Mouse (Mus musculus) liver, embryonic 14.5 days (tissue): ENCODE results near the gene Fbxl5. TPM values are rescaled to one million over a fixed set of nuclear protein-coding genes. Genes with fewer than 3 reads are reported as not detected.

ENCODE experiments used
- ATAC-seq: fragments of 200-750 bp; cut with Nextera tagmentation; 2 replicates; pipeline ENCODE4 v1.8.0; 2017; ENCODE audit warnings: moderate number of reproducible peaks, mild to moderate bottlenecking, moderate library complexity; ENCODE audit not compliant: insufficient read depth
- DNase-seq, 3 experiments: peaks; one replicate each; pipeline ENCODE4 v3.0.0-alpha.2; 2012 to 2013; ENCODE audit warnings: low read depth in 3 of 3, low spot score in 3 of 3
- H3K27ac ChIP-seq: fragments of 300-500 bp; sonication (generic); 2 replicates; pipeline ENCODE4 v1.5.1; 2014; ENCODE audit warnings: moderate library complexity, mild to moderate bottlenecking, control low read depth, inconsistent platforms
- H3K27me3 ChIP-seq: fragments of 300-500 bp; sonication (generic); 2 replicates; pipeline ENCODE4 v1.6.1; 2014; ENCODE audit warnings: mild to moderate bottlenecking, low read length, moderate library complexity; ENCODE audit not compliant: control insufficient read depth, insufficient read depth
- H3K36me3 ChIP-seq: fragments of 300-500 bp; sonication (generic); replicated peaks from 2 replicates; pipeline ENCODE4 v1.6.1; 2014; ENCODE audit warnings: low read depth; ENCODE audit not compliant: control insufficient read depth, insufficient read depth
- H3K4me1 ChIP-seq, 2 experiments: fragments of 200-500 bp in 1 of 2; fragments of 300-500 bp in 1 of 2; sonication (generic) in 1 of 2; replicated peaks; 2 replicates each; pipeline ENCODE4 v1.6.1; 2012 to 2014; ENCODE audit warnings: antibody characterized with exemption in 1 of 2, inconsistent platforms in 1 of 2, low read length in 1 of 2; ENCODE audit not compliant: control insufficient read depth in 2 of 2, insufficient read depth in 2 of 2
- H3K4me2 ChIP-seq: fragments of 300-500 bp; sonication (generic); 2 replicates; pipeline ENCODE4 v1.6.1; 2014; ENCODE audit warnings: low read depth, mild to moderate bottlenecking, control low read depth, moderate library complexity
- H3K4me3 ChIP-seq, 2 experiments: fragments of 200-500 bp in 1 of 2; fragments of 300-500 bp in 1 of 2; sonication (generic) in 1 of 2; 2 replicates each; pipeline ENCODE4 v1.5.1; 2012 to 2014; ENCODE audit warnings: low read depth in 2 of 2, low read length in 2 of 2, mild to moderate bottlenecking in 2 of 2, control low read depth in 1 of 2, inconsistent platforms in 1 of 2, moderate library complexity in 1 of 2; ENCODE audit not compliant: insufficient read depth in 1 of 2
- H3K9ac ChIP-seq: fragments of 300-500 bp; sonication (generic); replicated peaks from 2 replicates; pipeline ENCODE4 v1.6.1; 2014; ENCODE audit warnings: mild to moderate bottlenecking, control low read depth, moderate library complexity
- H3K9me3 ChIP-seq: fragments of 300-500 bp; sonication (generic); 2 replicates; pipeline ENCODE4 v1.6.1; 2016; ENCODE audit warnings: low read length, mixed read lengths; ENCODE audit not compliant: control insufficient read depth
- CTCF ChIP-seq: IDR thresholded peaks from 2 replicates; pipeline ENCODE4 v1.5.1; 2016; ENCODE audit warnings: antibody characterized with exemption, low read depth, control low read depth
- EP300 ChIP-seq: IDR thresholded peaks from 2 replicates; pipeline ENCODE4 v1.6.1; 2016; ENCODE audit warnings: antibody characterized with exemption, low read depth
- WGBS: fragments of 180-500 bp; shearing (Covaris S2); extraction: QIAGEN DNeasy Blood & Tissue Kit; methylation state at CpG from one replicate; pipeline ENCODE4 v1.1.7; 2014; ENCODE audit not compliant: insufficient replicate concordance; 5-methylcytosine and 5-hydroxymethylcytosine counted together
- polyA plus RNA-seq, 2 experiments: library from polyadenylated mRNA; depleted of rRNA in 1 of 2; stranded (reverse) in 1 of 2; unstranded in 1 of 2; fragments of >200 nt; fragmentation: Nextera tagmentation in 1 of 2; extraction: Ambion mirVana in 1 of 2; gene quantifications; 2 replicates each; pipeline versions ENCODE4 v1.2.1 to v1.2.3; 2012 to 2014

Gene Fbxl5
- polyA plus RNA-seq, 2 experiments, result 10.3 to 21.5 TPM

DNA sequence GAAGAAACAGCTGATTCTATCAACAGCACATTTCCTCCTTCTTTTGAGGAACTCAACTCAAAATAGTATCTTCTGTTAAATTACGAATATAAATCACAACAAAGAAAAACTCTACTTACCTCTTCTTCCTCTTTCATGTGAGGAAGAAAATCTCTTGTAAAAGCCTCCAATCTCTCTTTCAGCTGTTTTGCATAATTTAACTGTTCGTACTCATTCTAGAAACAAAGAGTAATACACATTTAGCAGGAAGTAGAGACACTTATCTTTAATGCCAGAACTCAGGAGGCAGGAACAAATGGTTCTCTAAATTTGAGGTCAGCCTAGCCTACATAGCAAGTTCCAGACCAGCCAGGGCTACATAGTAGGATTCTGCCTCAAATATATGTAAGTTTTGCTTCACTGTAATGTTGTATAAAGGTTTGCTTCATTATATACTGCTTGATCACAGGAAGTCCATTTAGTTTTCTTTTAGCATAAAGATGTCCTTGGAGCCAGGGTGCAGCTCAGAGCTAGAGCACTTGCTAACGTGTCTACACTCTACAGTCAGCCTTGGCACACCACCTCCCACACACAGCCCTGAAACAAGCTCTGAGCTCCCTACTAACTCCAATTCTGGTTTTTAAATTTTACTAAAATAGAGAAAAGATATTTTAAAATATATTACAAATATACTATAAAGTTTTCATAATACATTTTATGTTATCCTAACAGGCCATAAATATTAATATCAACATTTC is 50.7 kb downstream of the Fbxl5 start:
- Histone ChIP-seq H3K27me3 (no peaks in the 10 kb centered on the region), H3K36me3 (peaks cover 5% of the 10 kb centered on the region), H3K4me1 (no peaks in the 10 kb centered on the region; a peak in 1 of 4 replicates), H3K9ac (no peak overlapping the region), H3K4me3 (no peak overlapping the region), H3K9me3 (no peaks in the 10 kb centered on the region), H3K4me2 (no peak overlapping the region), H3K27ac (no peak overlapping the region)
- TF ChIP-seq EP300 (no peak), CTCF (no peak)
- DNase-seq, result no peak
- 48% methylated on average over 3 of the region's 3 CpGs for WGBS
- no peak for ATAC-seq

DNA sequence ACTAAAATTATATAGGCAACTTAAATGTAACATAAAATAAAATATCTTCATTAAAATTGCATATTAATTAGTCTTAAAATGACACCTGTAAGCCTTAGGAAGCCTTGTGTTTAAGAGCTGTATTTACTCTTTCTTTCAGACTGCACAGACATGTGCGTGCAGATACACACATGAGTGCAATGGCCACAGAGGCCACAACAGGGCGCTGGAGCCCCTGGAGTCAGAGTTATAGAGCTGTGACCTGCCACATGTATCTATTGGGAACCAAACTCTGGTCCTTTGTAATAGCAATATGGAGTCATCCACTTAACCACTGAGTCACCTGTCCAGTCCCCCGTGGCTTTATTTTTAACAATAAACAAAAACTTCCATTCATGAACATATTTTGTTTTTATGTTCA is 72.3 kb downstream of the Fbxl5 start:
- no peak overlapping the region for H3K9ac ChIP-seq
- DNase-seq (no peak), ATAC-seq (no peak)
- H3K27me3 ChIP-seq, result no peaks in the 10 kb centered on the region
- H3K36me3 ChIP-seq, result no peaks in the 10 kb centered on the region
- no peaks in the 10 kb centered on the region for H3K9me3 ChIP-seq
- TF ChIP-seq EP300 (no peak), CTCF (peak; percentile 31; the same call in 1 of the 2 replicates)
- H3K4me2 ChIP-seq, result no peak overlapping the region
- WGBS, result 71% methylated on average over 3 of the region's 3 CpGs
- H3K4me1 ChIP-seq, result no peaks in the 10 kb centered on the region
- no peak overlapping the region for H3K27ac ChIP-seq
- H3K4me3 ChIP-seq, result no peak overlapping the region

GRCm38 (mm10) chr5:43748039-43748438 is 73.4 kb downstream of the Fbxl5 start:
- no peak for ATAC-seq
- no peak overlapping the region for H3K27ac ChIP-seq
- no peaks in the 10 kb centered on the region for H3K27me3 ChIP-seq
- no peak for DNase-seq
- H3K4me1 ChIP-seq, result no peaks in the 10 kb centered on the region
- no peak overlapping the region for H3K4me2 ChIP-seq
- 80% methylated on average over 4 of the region's 4 CpGs for WGBS
- no peaks in the 10 kb centered on the region for H3K9me3 ChIP-seq
- H3K4me3 ChIP-seq, result no peak overlapping the region
- no peaks in the 10 kb centered on the region for H3K36me3 ChIP-seq
- H3K9ac ChIP-seq, result no peak overlapping the region
- TF ChIP-seq EP300, result no peak
- no peak for TF ChIP-seq CTCF

DNA sequence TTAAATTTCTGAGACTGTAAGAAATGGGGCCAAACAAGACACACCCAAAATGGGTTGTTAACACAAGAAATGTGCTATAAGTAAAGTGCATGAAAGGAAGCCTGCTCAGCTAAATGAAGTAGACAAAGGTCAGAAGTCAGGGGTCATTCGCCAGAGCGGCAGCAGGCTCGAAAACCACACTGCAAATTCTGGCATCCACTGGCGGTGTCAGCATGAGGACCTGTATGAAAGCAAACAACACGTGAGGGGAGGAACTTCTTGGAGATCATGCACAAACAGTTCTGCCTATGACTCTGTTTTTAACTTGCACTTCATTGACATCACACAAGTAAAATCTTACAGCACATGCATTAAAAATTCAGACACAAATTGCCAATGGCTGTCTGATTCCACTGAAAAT is 76.3 kb downstream of the Fbxl5 start:
- ATAC-seq (no peak), DNase-seq (no peak)
- Histone ChIP-seq H3K9me3 (no peaks in the 10 kb centered on the region), H3K4me2 (no peak overlapping the region), H3K4me1 (no peaks in the 10 kb centered on the region), H3K27ac (no peak overlapping the region), H3K9ac (no peak overlapping the region), H3K36me3 (no peaks in the 10 kb centered on the region; the same call in 1 of the 2 replicates), H3K27me3 (no peaks in the 10 kb centered on the region), H3K4me3 (no peak overlapping the region)
- 62% methylated on average over 5 of the region's 5 CpGs for WGBS
- TF ChIP-seq EP300 (no peak), CTCF (no peak)

DNA sequence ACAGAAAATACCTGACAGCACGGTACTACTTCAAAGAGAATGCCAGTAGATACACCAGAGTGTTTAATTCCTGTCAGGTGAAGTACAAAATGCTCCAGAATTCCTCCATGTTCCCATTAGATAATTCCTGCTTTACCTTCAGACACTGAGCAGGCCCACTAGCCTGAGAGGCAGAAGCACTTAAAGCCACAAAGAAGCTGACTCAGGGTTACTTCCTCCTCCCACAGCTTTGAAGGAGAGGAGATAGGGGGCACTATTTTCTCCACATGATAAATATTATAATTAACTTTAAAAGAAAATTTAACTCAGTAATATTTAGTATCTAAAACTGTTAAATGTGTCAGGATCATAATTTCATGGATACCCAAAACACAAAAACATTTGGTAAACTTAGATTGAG is 77.3 kb downstream of the Fbxl5 start:
- no peak overlapping the region for H3K4me3 ChIP-seq
- no peak for DNase-seq
- no peaks in the 10 kb centered on the region for H3K4me1 ChIP-seq
- no peak for TF ChIP-seq CTCF
- TF ChIP-seq EP300, result no peak
- H3K27ac ChIP-seq, result no peak overlapping the region
- H3K9ac ChIP-seq, result no peak overlapping the region
- no peaks in the 10 kb centered on the region for H3K9me3 ChIP-seq
- no peak overlapping the region for H3K4me2 ChIP-seq
- 84% methylated on average over 1 of the region's 1 CpGs for WGBS
- no peak for ATAC-seq
- no peaks in the 10 kb centered on the region; the same call in 1 of the 2 replicates for H3K36me3 ChIP-seq
- H3K27me3 ChIP-seq, result no peaks in the 10 kb centered on the region
